In genomic region chr17:8205221-8205631, GRCm38 (mm10) we compare ENCODE assay signal across 25 mouse cellular contexts. TPM values are rescaled to one million over a fixed set of nuclear protein-coding genes. Genes with fewer than 3 reads are reported as not detected.
DNase-seq lines count a peak whose midpoint lies in the region; ATAC-seq and TF ChIP-seq lines count a peak whose summit lies in the region.
"Not testable (repeated sequence)": the region's sequence is repeated elsewhere in the genome, so short reads cannot be mapped to it uniquely, and the experiment has no call there.
"Had no signal": no experiment of that assay in that cellular context is flagged by ENCODE, and none has a peak within 500 bp of the region (broad histone marks: within the 10 kb centered on the region; RNA-seq: fewer than 3 reads in every experiment).

No protein-coding gene starts in this region.

- not testable (repeated sequence) for DNase-seq in CH12.LX (ENCODE audit: extremely low read depth)
- peak; percentile 26 to 33 for DNase-seq in cerebellum, postnatal 10 days
- peak; percentile 10 for DNase-seq in forebrain, embryonic 14.5 days (ENCODE audit: low spot score)
- peak; percentile 31 to 33 for DNase-seq in kidney, postnatal 4 days
- DNase-seq in lung, postnatal 14 days, result peak; percentile 43
- DNase-seq in midbrain, embryonic 11.5 days (ENCODE audit: low spot score, missing footprints), result peak; percentile 75
- DNase-seq in retina, postnatal 1 day, result peak; percentile 27

- ATAC-seq in forebrain, embryonic 14.5 days; hindbrain, embryonic 12.5 days (ENCODE audit: low FRiP score); midbrain, embryonic 11.5 days (ENCODE audit: low FRiP score): not testable (repeated sequence)

- H3K27me3 ChIP-seq in CH12.LX (replicated peaks); forebrain, embryonic 14.5 days (replicated peaks; ENCODE audit: control insufficient read depth, insufficient read depth, low read length); hindbrain, embryonic 12.5 days; midbrain, embryonic 11.5 days (ENCODE audit: control insufficient read depth, insufficient read depth, low read length): not testable (repeated sequence)

- H3K36me3 ChIP-seq in CH12.LX (replicated peaks in 1 of 2; ENCODE audit: control insufficient read depth in 1 of 2, insufficient read depth in 1 of 2, low read length in 1 of 2); forebrain, embryonic 14.5 days (ENCODE audit: control insufficient read depth, insufficient read depth, low read length); hindbrain, embryonic 12.5 days; midbrain, embryonic 11.5 days (ENCODE audit: control insufficient read depth, insufficient read depth, low read length): not testable (repeated sequence)

- not testable (repeated sequence) for TF ChIP-seq RAD21 in CH12.LX (IDR thresholded peaks at IDR 0.05; ENCODE audit: low read depth, low read length)

- H3K9ac ChIP-seq in CH12.LX (ENCODE audit: insufficient read depth, low read depth); forebrain, embryonic 14.5 days (ENCODE audit: low read length); hindbrain, embryonic 12.5 days; midbrain, embryonic 11.5 days (ENCODE audit: low read length): not testable (repeated sequence)

- H3K4me3 ChIP-seq in CH12.LX (replicated peaks in 1 of 3; ENCODE audit: low read depth in 2 of 3, low read length in 2 of 3, poor library complexity in 1 of 3); forebrain, embryonic 14.5 days (ENCODE audit: low read depth, low read length); hindbrain, embryonic 12.5 days; midbrain, embryonic 11.5 days (ENCODE audit: low read depth, low read length): not testable (repeated sequence)

- TF ChIP-seq CTCF in CH12.LX (conservative IDR thresholded peaks at IDR 0.05 in 1 of 2, IDR thresholded peaks at IDR 0.05 in 1 of 2; ENCODE audit: low read depth in 2 of 2, low read length in 2 of 2), result not testable (repeated sequence)

- dilution Hi-C loops in CH12.LX (cut with MboI; ENCODE audit: extremely low pct_ligation_motif_present, extremely low pct_unique_long_range_greater_than_20kb, low sequenced_read_pairs), result not testable (repeated sequence)

- in situ Hi-C loops in CH12.LX (cut with MboI; ENCODE audit: low pct_ligation_motif_present, low pct_unique_long_range_greater_than_20kb, low sequenced_read_pairs), result not testable (repeated sequence)

- not testable (repeated sequence) for H3K27ac ChIP-seq in CH12.LX (ENCODE audit: insufficient read depth, low read depth); forebrain, embryonic 14.5 days (ENCODE audit: low read depth, low read length)
- H3K27ac ChIP-seq in hindbrain, embryonic 12.5 days, result peak overlapping the region; percentile 5; the same call in 1 of the 2 replicates
- H3K27ac ChIP-seq in midbrain, embryonic 11.5 days (ENCODE audit: low read depth, low read length), result peak overlapping the region; percentile 10

- TF ChIP-seq EP300 in CH12.LX (IDR thresholded peaks at IDR 0.05; ENCODE audit: low read length), result not testable (repeated sequence)

- H3K9me3 ChIP-seq in CH12.LX (replicated peaks; ENCODE audit: low read length); forebrain, embryonic 14.5 days (replicated peaks; ENCODE audit: control insufficient read depth, low read length); hindbrain, embryonic 12.5 days (replicated peaks); midbrain, embryonic 11.5 days (ENCODE audit: control insufficient read depth, low read length): not testable (repeated sequence)

- H3K79me2 ChIP-seq in CH12.LX (replicated peaks; ENCODE audit: control insufficient read depth, extremely low read depth, insufficient read depth, poor library complexity, severe bottlenecking), result not testable (repeated sequence)

- H3K4me1 ChIP-seq in CH12.LX (ENCODE audit: control insufficient read depth in 1 of 2, insufficient read depth in 2 of 2), result peaks cover 14 to 24% of the 10 kb centered on the region in 2 experiments
- not testable (repeated sequence) for H3K4me1 ChIP-seq in forebrain, embryonic 14.5 days (ENCODE audit: control insufficient read depth, insufficient read depth, low read length); hindbrain, embryonic 12.5 days; midbrain, embryonic 11.5 days (ENCODE audit: control insufficient read depth, insufficient read depth, low read length)

- not testable (repeated sequence) for H3K4me2 ChIP-seq in CH12.LX (ENCODE audit: insufficient read depth, low read depth, poor library complexity, severe bottlenecking); forebrain, embryonic 14.5 days (ENCODE audit: low read length); hindbrain, embryonic 12.5 days (replicated peaks); midbrain, embryonic 11.5 days

- not testable (repeated sequence) for TF ChIP-seq POLR2A in CH12.LX (IDR thresholded peaks at IDR 0.05; ENCODE audit: low read depth, low read length)

- 68% methylated on average over 1 of the region's 1 CpGs for WGBS in forebrain, embryonic 14.5 days
- WGBS in hindbrain, embryonic 12.5 days, result 78% methylated on average over 1 of the region's 1 CpGs
- 82% methylated on average over 1 of the region's 1 CpGs for WGBS in midbrain, embryonic 11.5 days

TF ChIP-seq in CH12.LX, 34 proteins besides CTCF, POLR2A, EP300 and RAD21:
- TF ChIP-seq TCF12 (IDR thresholded peaks at IDR 0.05; ENCODE audit: low read depth, low read length), result peak; percentile 79

RNA-seq across cellular contexts. Expression of gene Ccr6, which starts 30.6 kb away (rescaled TPM):
- total RNA-seq in CH12.LX (2012; rRNA removed) (1.5 and 1.8 TPM in 2 replicates), CH12.LX (2014; rRNA removed) (4.1 and 5.2 TPM in 2 replicates)
- polyA plus RNA-seq in CH12.LX (2012; ENCODE audit: insufficient read length, low read depth), result 8.0 TPM in 2 replicates
- not detected in 2 replicates for polyA plus RNA-seq in forebrain, embryonic 14.5 days (2014; fragmentation: Nextera tagmentation; extraction: Ambion mirVana)
- polyA plus RNA-seq in hindbrain, embryonic 12.5 days (2016; fragmentation: Nextera tagmentation; extraction: Ambion mirVana), result not detected in 2 replicates
- 0.11 TPM in 1 of 2 replicates, not detected in the other for polyA plus RNA-seq in midbrain, embryonic 11.5 days (2014; fragmentation: Nextera tagmentation; extraction: Ambion mirVana)
- total RNA-seq: adrenal gland, adult 2 months; adrenal gland, postnatal 36 days; gastrocnemius, postnatal 14 days; granulocyte monocyte progenitor cell, adult 5-6 weeks; heart, postnatal 25 days; layer of hippocampus, postnatal 36 days; megakaryocyte-erythroid progenitor cell, adult 5-6 weeks had no signal
- polyA plus RNA-seq: embryonic facial prominence, embryonic 11.5 days; heart, embryonic 10.5 days; hindbrain, embryonic 14.5 days; kidney, embryonic 16.5 days; limb, embryonic 10.5 days; limb, embryonic 15.5 days; macrophage; neural tube, embryonic 14.5 days had no signal

RNA-seq across cellular contexts. Expression of gene Fgfr1op, which starts 39.9 kb away (rescaled TPM):
- total RNA-seq in CH12.LX (2012; rRNA removed) (29.8 and 34.7 TPM in 2 replicates), CH12.LX (2014; rRNA removed) (56.3 and 60.7 TPM in 2 replicates)
- polyA plus RNA-seq in CH12.LX (2012; ENCODE audit: insufficient read length, low read depth), result 46.9 and 55.3 TPM in 2 replicates
- polyA plus RNA-seq in forebrain, embryonic 14.5 days (2014; fragmentation: Nextera tagmentation; extraction: Ambion mirVana), result 28.3 and 35.8 TPM in 2 replicates
- 34.6 TPM in 2 replicates for polyA plus RNA-seq in hindbrain, embryonic 12.5 days (2016; fragmentation: Nextera tagmentation; extraction: Ambion mirVana)
- polyA plus RNA-seq in midbrain, embryonic 11.5 days (2014; fragmentation: Nextera tagmentation; extraction: Ambion mirVana), result 61.3 and 62.3 TPM in 2 replicates

RNA-seq across cellular contexts. Expression of gene Rnaset2a, which starts 57.3 kb away (rescaled TPM):
- total RNA-seq in CH12.LX (2012; rRNA removed), result 33.0 and 53.2 TPM in 2 replicates
- 22.1 and 23.5 TPM in 2 replicates for total RNA-seq in CH12.LX (2014; rRNA removed)
- polyA plus RNA-seq in CH12.LX (2012; ENCODE audit: insufficient read length, low read depth), result 15.0 and 17.0 TPM in 2 replicates
- polyA plus RNA-seq in forebrain, embryonic 14.5 days (2014; fragmentation: Nextera tagmentation; extraction: Ambion mirVana), result 15.0 and 15.3 TPM in 2 replicates
- polyA plus RNA-seq in hindbrain, embryonic 12.5 days (2016; fragmentation: Nextera tagmentation; extraction: Ambion mirVana), result 16.5 and 21.6 TPM in 2 replicates
- 14.8 and 15.0 TPM in 2 replicates for polyA plus RNA-seq in midbrain, embryonic 11.5 days (2014; fragmentation: Nextera tagmentation; extraction: Ambion mirVana)

RNA-seq across cellular contexts. Expression of gene Gm49673, which starts 57.6 kb away (rescaled TPM):
- total RNA-seq in CH12.LX (2012; rRNA removed), result 0.17 TPM in 1 of 2 replicates, not detected in the other
- not detected in 2 replicates for total RNA-seq in CH12.LX (2014; rRNA removed)
- polyA plus RNA-seq in CH12.LX (2012; ENCODE audit: insufficient read length, low read depth), result 0.10 TPM in 1 of 2 replicates, not detected in the other
- polyA plus RNA-seq in forebrain, embryonic 14.5 days (2014; fragmentation: Nextera tagmentation; extraction: Ambion mirVana), result 0.22 TPM in 1 of 2 replicates, not detected in the other
- polyA plus RNA-seq in hindbrain, embryonic 12.5 days (2016; fragmentation: Nextera tagmentation; extraction: Ambion mirVana), result 0.18 TPM in 1 of 2 replicates, not detected in the other
- not detected in 2 replicates for polyA plus RNA-seq in midbrain, embryonic 11.5 days (2014; fragmentation: Nextera tagmentation; extraction: Ambion mirVana)
- total RNA-seq: adrenal gland, adult 2 months; granulocyte monocyte progenitor cell, adult 5-6 weeks; heart, postnatal 25 days; megakaryocyte-erythroid progenitor cell, adult 5-6 weeks had no signal
- polyA plus RNA-seq: large intestine, adult 2 months; limb, embryonic 10.5 days; limb, embryonic 15.5 days; liver, embryonic 13.5 days; macrophage had no signal
